Mouse (Mus musculus): ENCODE results near the gene Trpm1.

DNA sequence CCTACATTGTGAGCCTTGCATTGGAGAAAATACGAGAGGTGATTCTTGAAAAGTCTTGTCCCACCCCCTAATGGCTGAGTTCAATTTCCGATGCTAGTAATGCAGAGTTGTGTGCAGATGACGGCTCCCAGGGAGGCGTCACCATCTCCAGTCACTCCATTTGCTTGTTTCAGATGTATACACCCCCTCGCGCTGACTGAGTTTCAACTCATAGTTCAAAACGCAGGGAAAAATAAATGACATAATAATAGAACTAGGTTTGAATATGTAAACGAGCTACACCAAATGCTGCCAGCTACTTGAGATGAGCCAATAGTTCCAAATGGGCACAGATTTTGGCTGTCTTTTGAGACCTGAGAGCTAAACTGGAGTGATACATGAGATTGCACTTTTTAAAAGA, 84.1 kb downstream of the Trpm1 start:
- TF ChIP-seq CTCF (IDR thresholded peaks at IDR 0.05; ENCODE audit: insufficient read depth, low read length) (no peak), POLR2A (IDR thresholded peaks at IDR 0.05; ENCODE audit: borderline replicate concordance, extremely low read depth, low read depth, low read length) (no peak)

Measured in lung, adult 2 months (tissue).